Mouse (Mus musculus) liver, embryonic 11.5 days (tissue): ENCODE results near the gene Lrp6. TPM values are rescaled to one million over a fixed set of nuclear protein-coding genes. Genes with fewer than 3 reads are reported as not detected.

ENCODE experiments used
- ATAC-seq: fragments of 200-750 bp; cut with Nextera tagmentation; replicated peaks from 2 replicates; pipeline ENCODE4 v1.8.0; 2017; ENCODE audit warnings: moderate number of reproducible peaks, mild to moderate bottlenecking, moderate TSS enrichment, moderate library complexity; ENCODE audit not compliant: low FRiP score
- DNase-seq: peaks from one replicate; pipeline ENCODE4 v3.0.0-alpha.2; 2017; ENCODE audit warnings: low spot score
- H3K27ac ChIP-seq: fragments of 300-500 bp; sonication (generic); 2 replicates; pipeline ENCODE4 v1.5.1; 2014; ENCODE audit warnings: mild to moderate bottlenecking, low read depth, low read length, control low read depth
- H3K27me3 ChIP-seq: fragments of 300-500 bp; sonication (generic); replicated peaks from 2 replicates; pipeline ENCODE4 v1.6.1; 2014; ENCODE audit warnings: low read length, mixed read lengths; ENCODE audit not compliant: control insufficient read depth, insufficient read depth
- H3K36me3 ChIP-seq: fragments of 300-500 bp; sonication (generic); 2 replicates; pipeline ENCODE4 v1.6.1; 2014; ENCODE audit warnings: mild to moderate bottlenecking, low read length, moderate library complexity, mixed read lengths; ENCODE audit not compliant: control insufficient read depth, insufficient read depth
- H3K4me1 ChIP-seq: fragments of 300-500 bp; sonication (generic); replicated peaks from 2 replicates; pipeline ENCODE4 v1.6.1; 2014; ENCODE audit warnings: low read length, mixed read lengths; ENCODE audit not compliant: control insufficient read depth, insufficient read depth
- H3K4me2 ChIP-seq: fragments of 300-500 bp; sonication (generic); 2 replicates; pipeline ENCODE4 v1.6.1; 2014; ENCODE audit warnings: mild to moderate bottlenecking, control low read depth, moderate library complexity
- H3K4me3 ChIP-seq: fragments of 300-500 bp; sonication (generic); 2 replicates; pipeline ENCODE4 v1.5.1; 2014; ENCODE audit warnings: low read depth, low read length, control low read depth
- H3K9ac ChIP-seq: fragments of 300-500 bp; sonication (generic); 2 replicates; pipeline ENCODE4 v1.6.1; 2014; ENCODE audit warnings: low read depth, low read length, control low read depth
- H3K9me3 ChIP-seq: fragments of 300-500 bp; sonication (generic); 2 replicates; pipeline ENCODE4 v1.6.1; 2016; ENCODE audit warnings: low read length, inconsistent platforms, mixed read lengths; ENCODE audit not compliant: control insufficient read depth
- WGBS: fragments of 180-500 bp; shearing (Covaris S2); extraction: QIAGEN DNeasy Blood & Tissue Kit; methylation state at CpG from one replicate; pipeline ENCODE4 v1.1.7; 2014; 5-methylcytosine and 5-hydroxymethylcytosine counted together
- polyA plus RNA-seq: library from polyadenylated mRNA; unstranded; fragments of >200 nt; fragmentation: Nextera tagmentation; extraction: Ambion mirVana; gene quantifications from 2 replicates; pipeline ENCODE4 v1.2.1, GENCODE M21; 2014

Gene Lrp6
- polyA plus RNA-seq, 1 experiment from 2014 or later, result 17.1 TPM

DNA sequence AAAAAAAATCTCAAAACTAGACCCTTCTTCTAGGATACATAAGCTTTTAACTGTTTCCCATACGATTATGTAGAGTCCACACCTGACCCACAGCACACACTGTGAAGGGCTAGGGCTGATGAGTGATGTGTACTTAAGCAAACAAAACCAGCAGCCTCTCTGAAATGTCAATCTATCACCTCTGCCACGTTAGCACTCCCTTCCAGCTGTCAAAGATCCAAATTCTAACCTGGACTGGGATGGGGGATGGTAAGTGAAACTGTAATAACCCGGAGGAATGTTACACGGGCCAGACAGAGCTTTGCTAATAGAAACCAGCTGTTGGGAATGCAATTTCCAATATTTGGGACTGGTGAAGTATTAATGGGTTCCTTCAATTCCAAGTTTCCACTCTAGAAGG is 61.9 kb downstream of the Lrp6 start:
- Histone ChIP-seq H3K4me2 (no peak overlapping the region), H3K4me3 (no peak overlapping the region), H3K36me3 (peaks cover 10% of the 10 kb centered on the region), H3K27me3 (no peaks in the 10 kb centered on the region), H3K4me1 (peaks cover 1% of the 10 kb centered on the region; the same call in 1 of the 2 replicates), H3K9ac (no peak overlapping the region), H3K27ac (no peak overlapping the region), H3K9me3 (no peaks in the 10 kb centered on the region)
- ATAC-seq, result peak; percentile 58; the same call in 1 of the 2 replicates
- 57% methylated on average over 4 of the region's 4 CpGs for WGBS
- no peak for DNase-seq

GRCm38 (mm10) chr6:134502335-134502734 is 64.4 kb downstream of the Lrp6 start:
- H3K4me3 ChIP-seq, result no peak overlapping the region
- H3K36me3 ChIP-seq, result peaks cover 8% of the 10 kb centered on the region
- 79% methylated on average over 7 of the region's 7 CpGs for WGBS
- no peaks in the 10 kb centered on the region for H3K9me3 ChIP-seq
- no peak overlapping the region for H3K9ac ChIP-seq
- no peak overlapping the region for H3K27ac ChIP-seq
- ATAC-seq, result no peak
- DNase-seq, result no peak
- no peaks in the 10 kb centered on the region; the same call in 1 of the 2 replicates for H3K4me1 ChIP-seq
- no peaks in the 10 kb centered on the region for H3K27me3 ChIP-seq
- H3K4me2 ChIP-seq, result no peak overlapping the region

GRCm38 (mm10) chr6:134500381-134501162 is 66.2 kb downstream of the Lrp6 start:
- DNase-seq, result no peak
- Histone ChIP-seq H3K9me3 (no peaks in the 10 kb centered on the region), H3K4me3 (no peak overlapping the region), H3K9ac (no peak overlapping the region), H3K4me1 (no peaks in the 10 kb centered on the region; the same call in 1 of the 2 replicates), H3K27ac (no peak overlapping the region), H3K27me3 (no peaks in the 10 kb centered on the region), H3K36me3 (no peaks in the 10 kb centered on the region; the same call in none of the 2 replicates), H3K4me2 (no peak overlapping the region)
- WGBS, result 73% methylated on average over 10 of the region's 10 CpGs
- no peak for ATAC-seq

DNA sequence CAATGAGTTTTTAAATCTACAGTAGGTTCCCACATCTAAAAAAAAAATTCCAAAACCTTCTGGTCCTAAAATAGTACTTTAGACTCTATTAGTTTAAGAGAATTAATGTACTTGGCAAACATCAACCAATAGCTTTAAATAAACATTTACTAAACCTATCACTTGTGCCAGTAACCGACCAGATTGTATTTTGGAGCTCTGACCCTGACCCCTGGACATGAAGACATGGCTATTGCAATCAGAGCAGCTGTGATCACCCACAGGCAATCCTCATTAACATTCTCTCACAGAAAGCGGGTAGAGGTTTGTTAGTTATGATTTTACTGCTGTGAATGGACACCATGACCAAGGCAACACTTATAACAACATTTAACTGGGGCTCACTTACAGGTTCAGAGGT is 67.7 kb downstream of the Lrp6 start:
- Histone ChIP-seq H3K27me3 (no peaks in the 10 kb centered on the region), H3K36me3 (no peaks in the 10 kb centered on the region; the same call in none of the 2 replicates), H3K4me1 (no peaks in the 10 kb centered on the region; the same call in 1 of the 2 replicates), H3K4me2 (no peak overlapping the region), H3K9ac (no peak overlapping the region), H3K27ac (no peak overlapping the region), H3K9me3 (no peaks in the 10 kb centered on the region), H3K4me3 (no peak overlapping the region)
- 74% methylated on average over 2 of the region's 2 CpGs for WGBS
- DNase-seq (no peak), ATAC-seq (no peak)

DNA sequence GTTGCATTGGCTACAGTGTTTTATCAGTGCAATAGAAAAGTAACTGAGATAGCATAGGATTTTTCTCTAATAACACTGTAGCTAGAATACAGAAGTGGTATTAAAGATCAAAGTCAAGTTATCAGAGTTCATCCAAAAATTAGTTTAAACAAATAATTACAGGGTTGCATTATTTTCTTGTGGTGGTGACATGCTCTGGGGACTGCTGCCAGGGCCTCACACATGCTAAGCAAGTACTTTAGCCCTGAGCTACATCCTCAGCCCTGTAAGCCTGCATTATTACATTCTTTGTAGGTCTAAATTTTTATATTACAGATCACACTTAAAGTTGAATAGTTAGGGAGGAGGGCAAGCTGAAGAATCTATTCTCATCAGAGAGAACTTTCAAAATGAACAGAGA is 68.2 kb downstream of the Lrp6 start:
- no peaks in the 10 kb centered on the region for H3K9me3 ChIP-seq
- H3K36me3 ChIP-seq, result no peaks in the 10 kb centered on the region; the same call in none of the 2 replicates
- H3K4me3 ChIP-seq, result no peak overlapping the region
- no peak for DNase-seq
- no peak overlapping the region for H3K9ac ChIP-seq
- no peak overlapping the region for H3K27ac ChIP-seq
- H3K27me3 ChIP-seq, result no peaks in the 10 kb centered on the region
- H3K4me1 ChIP-seq, result no peaks in the 10 kb centered on the region; the same call in 1 of the 2 replicates
- no peak for ATAC-seq
- H3K4me2 ChIP-seq, result no peak overlapping the region

DNA sequence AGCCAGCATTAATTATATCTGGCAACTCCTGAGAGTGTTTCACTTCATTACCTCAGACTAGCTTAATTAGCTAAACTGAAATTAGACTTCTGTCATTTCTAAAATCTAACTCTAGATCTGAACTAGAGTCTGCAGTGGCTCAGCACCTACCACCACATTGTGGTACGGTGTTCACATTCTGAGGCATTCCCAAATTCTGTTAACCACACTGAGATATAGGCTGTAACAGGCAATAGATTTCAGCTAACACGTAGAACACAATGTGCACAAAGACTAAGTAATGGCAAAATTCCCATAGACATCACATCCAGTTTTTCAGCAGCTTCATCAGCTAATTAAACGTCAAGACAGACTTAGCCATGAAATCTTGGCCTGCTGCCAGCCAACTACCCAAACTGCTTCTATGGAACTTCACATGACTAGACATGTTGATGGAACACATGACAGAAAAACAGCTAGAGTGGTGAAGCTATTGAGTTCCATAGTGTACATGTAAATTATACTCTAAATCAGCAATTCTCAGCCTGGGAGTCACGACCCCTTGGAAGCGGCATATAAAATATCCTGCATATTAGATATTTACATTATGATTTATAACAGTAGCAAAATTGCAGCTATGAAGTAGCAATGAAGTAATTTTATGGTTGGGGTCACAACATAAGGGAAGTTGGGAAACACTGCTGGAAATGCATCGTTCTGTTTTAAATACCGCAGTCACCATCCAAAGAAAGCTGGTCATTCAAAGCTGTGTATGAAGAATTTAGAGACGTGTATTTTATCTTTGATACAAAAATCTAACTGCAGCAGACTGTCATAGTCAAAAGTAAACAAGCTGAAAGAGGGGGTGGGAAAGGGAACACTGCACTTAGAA is 71.7 kb downstream of the Lrp6 start:
- no peak overlapping the region for H3K4me3 ChIP-seq
- no peaks in the 10 kb centered on the region for H3K27me3 ChIP-seq
- H3K4me1 ChIP-seq, result no peaks in the 10 kb centered on the region; the same call in 1 of the 2 replicates
- ATAC-seq, result no peak
- DNase-seq, result no peak
- WGBS, result 84% methylated on average over 8 of the region's 8 CpGs
- H3K9ac ChIP-seq, result no peak overlapping the region
- H3K4me2 ChIP-seq, result no peak overlapping the region
- no peaks in the 10 kb centered on the region; the same call in none of the 2 replicates for H3K36me3 ChIP-seq
- no peak overlapping the region for H3K27ac ChIP-seq
- no peaks in the 10 kb centered on the region for H3K9me3 ChIP-seq

DNA sequence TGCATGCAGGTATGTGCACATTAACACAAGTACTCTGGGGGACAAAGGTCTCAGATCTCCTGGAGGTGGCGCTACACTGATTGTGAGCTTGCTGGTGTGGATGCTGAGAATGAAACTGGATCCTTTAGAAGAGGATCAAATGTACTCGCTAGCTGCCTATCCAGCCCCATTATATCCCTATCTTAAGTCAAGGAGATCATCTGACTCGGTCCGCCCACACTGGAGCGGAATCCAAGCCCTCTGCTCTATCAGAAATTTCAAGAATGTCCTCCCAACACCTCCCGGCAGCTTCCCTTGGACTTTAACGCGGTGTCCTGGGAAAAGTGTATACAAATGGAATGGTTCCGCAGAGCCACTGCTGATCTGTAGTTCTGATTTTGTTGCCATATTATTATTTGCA is 77.1 kb downstream of the Lrp6 start:
- Histone ChIP-seq H3K4me1 (no peaks in the 10 kb centered on the region), H3K36me3 (peaks cover 9% of the 10 kb centered on the region), H3K9me3 (no peaks in the 10 kb centered on the region), H3K9ac (no peak overlapping the region), H3K27ac (no peak overlapping the region), H3K4me3 (no peak overlapping the region), H3K27me3 (no peaks in the 10 kb centered on the region), H3K4me2 (no peak overlapping the region)
- ATAC-seq, result no peak
- no peak for DNase-seq
- WGBS, result 74% methylated on average over 9 of the region's 9 CpGs

- H3K27ac ChIP-seq, result no peak overlapping the region
- no peak overlapping the region for H3K4me3 ChIP-seq
- 92% methylated on average over 4 of the region's 4 CpGs for WGBS
- ATAC-seq (no peak), DNase-seq (no peak)
- H3K27me3 ChIP-seq, result no peaks in the 10 kb centered on the region
- H3K9ac ChIP-seq, result no peak overlapping the region
- peaks cover 11% of the 10 kb centered on the region for H3K36me3 ChIP-seq
- H3K4me2 ChIP-seq, result no peak overlapping the region
- no peaks in the 10 kb centered on the region for H3K4me1 ChIP-seq
- H3K9me3 ChIP-seq, result no peaks in the 10 kb centered on the region
Observed at GRCm38 (mm10) chr6:134489130-134489529, 77.6 kb downstream of the Lrp6 start.
